Mouse (Mus musculus) hindbrain, embryonic 15.5 days (tissue): ENCODE measurements around the gene Colec11. TPM values are rescaled to one million over a fixed set of nuclear protein-coding genes. Genes with fewer than 3 reads are reported as not detected.
A peak's percentile ranks its signal among the peaks of the same experiment; 100 is the strongest.

Experiments used
- ATAC-seq: fragments of 200-750 bp; cut with Nextera tagmentation; 2 replicates; pipeline ENCODE4 v1.8.0; 2017; ENCODE audit warnings: low read depth, moderate number of reproducible peaks, moderate TSS enrichment; ENCODE audit not compliant: low FRiP score
- H3K27ac ChIP-seq: fragments of 300-500 bp; sonication (generic); replicated peaks from 2 replicates; pipeline ENCODE4 v1.5.1; 2015; ENCODE audit warnings: mild to moderate bottlenecking, inconsistent platforms
- H3K27me3 ChIP-seq: fragments of 300-500 bp; sonication (generic); 2 replicates; pipeline ENCODE4 v1.6.1; 2015; ENCODE audit warnings: control low read depth, inconsistent platforms
- H3K36me3 ChIP-seq: fragments of 300-500 bp; sonication (generic); 2 replicates; pipeline ENCODE4 v1.6.1; 2015; ENCODE audit warnings: control low read depth, inconsistent platforms
- H3K4me1 ChIP-seq: fragments of 300-500 bp; sonication (generic); replicated peaks from 2 replicates; pipeline ENCODE4 v1.6.1; 2015; ENCODE audit warnings: control low read depth, inconsistent platforms
- H3K4me2 ChIP-seq: fragments of 300-500 bp; sonication (generic); 2 replicates; pipeline ENCODE4 v1.6.1; 2015; ENCODE audit warnings: moderate library complexity, mild to moderate bottlenecking, inconsistent platforms
- H3K4me3 ChIP-seq: fragments of 300-500 bp; sonication (generic); 2 replicates; pipeline ENCODE4 v1.5.1; 2015; ENCODE audit warnings: mild to moderate bottlenecking, inconsistent platforms
- H3K9ac ChIP-seq: fragments of 300-500 bp; sonication (generic); 2 replicates; pipeline ENCODE4 v1.6.1; 2015; ENCODE audit warnings: inconsistent platforms
- H3K9me3 ChIP-seq: fragments of 300-500 bp; sonication (generic); 2 replicates; pipeline ENCODE4 v1.6.1; 2016; ENCODE audit warnings: control low read depth, inconsistent platforms
- WGBS: fragments of 180-500 bp; shearing (Covaris S2); methylation state at CpG from one replicate; pipeline ENCODE4 v1.1.7; 2015; 5-methylcytosine and 5-hydroxymethylcytosine counted together
- polyA plus RNA-seq: library from polyadenylated mRNA; unstranded; fragments of >200 nt; fragmentation: Nextera tagmentation; extraction: Ambion mirVana; gene quantifications from 2 replicates; pipeline ENCODE4 v1.2.1, GENCODE M21; 2015

Gene Colec11
- polyA plus RNA-seq, 1 experiment from 2014 or later: 1.9 TPM

DNA sequence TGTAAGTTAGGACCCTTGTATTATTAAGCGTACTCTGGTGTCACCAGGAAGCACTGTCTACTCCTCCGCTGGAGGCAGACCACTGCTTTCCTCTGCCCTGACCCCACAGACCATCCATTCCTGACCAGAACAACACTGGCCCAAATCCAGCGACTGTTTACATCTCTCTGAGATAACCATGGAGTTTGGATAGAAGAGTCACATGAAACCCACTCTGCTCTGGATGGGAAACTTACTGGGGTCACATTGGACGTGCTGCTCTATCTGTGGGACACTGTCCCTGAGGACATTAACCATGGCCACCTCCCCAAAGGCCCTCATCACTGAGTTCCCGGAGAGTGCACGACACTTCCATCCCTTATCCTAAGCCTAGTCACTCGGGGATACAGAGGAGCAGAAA lies 2.2 kb upstream of the Colec11 start:
- peaks cover 10% of the 10 kb centered on the region; the same call in 1 of the 2 replicates for H3K4me1 ChIP-seq
- H3K9me3 ChIP-seq: no peaks in the 10 kb centered on the region
- H3K36me3 ChIP-seq: peaks cover 24% of the 10 kb centered on the region
- no peak overlapping the region for H3K4me2 ChIP-seq
- no peak overlapping the region for H3K27ac ChIP-seq
- H3K4me3 ChIP-seq: no peak overlapping the region
- H3K27me3 ChIP-seq: no peaks in the 10 kb centered on the region
- H3K9ac ChIP-seq: no peak overlapping the region
- 88% methylated on average over 7 of the region's 7 CpGs for WGBS
- ATAC-seq: no peak

DNA sequence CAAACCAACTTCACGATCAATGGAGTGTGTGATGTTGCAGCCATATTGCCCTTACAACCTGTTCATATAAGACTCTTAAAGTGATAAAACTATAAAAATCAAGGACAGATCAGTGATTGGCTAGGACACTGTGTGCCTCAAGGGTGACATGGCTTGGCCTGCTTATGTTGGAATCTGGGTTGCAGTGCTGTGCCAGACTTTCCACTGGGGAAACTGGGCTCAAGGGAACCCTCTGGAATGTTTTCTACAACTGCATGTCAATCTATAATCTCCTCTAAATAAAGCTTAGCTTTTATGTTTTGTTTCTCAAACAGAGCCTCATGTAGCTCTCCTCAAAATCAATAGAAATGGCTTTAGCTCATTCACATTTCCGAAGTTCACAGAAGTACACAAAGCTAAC lies 1.1 kb upstream of the Colec11 start:
- Histone ChIP-seq H3K4me2 (no peak overlapping the region), H3K27me3 (no peaks in the 10 kb centered on the region), H3K9ac (no peak overlapping the region), H3K4me3 (no peak overlapping the region), H3K36me3 (peaks cover 13% of the 10 kb centered on the region), H3K9me3 (no peaks in the 10 kb centered on the region), H3K4me1 (peaks cover 10% of the 10 kb centered on the region; the same call in 1 of the 2 replicates), H3K27ac (no peak overlapping the region)
- ATAC-seq: no peak
- 90% methylated on average over 2 of the region's 2 CpGs for WGBS

DNA sequence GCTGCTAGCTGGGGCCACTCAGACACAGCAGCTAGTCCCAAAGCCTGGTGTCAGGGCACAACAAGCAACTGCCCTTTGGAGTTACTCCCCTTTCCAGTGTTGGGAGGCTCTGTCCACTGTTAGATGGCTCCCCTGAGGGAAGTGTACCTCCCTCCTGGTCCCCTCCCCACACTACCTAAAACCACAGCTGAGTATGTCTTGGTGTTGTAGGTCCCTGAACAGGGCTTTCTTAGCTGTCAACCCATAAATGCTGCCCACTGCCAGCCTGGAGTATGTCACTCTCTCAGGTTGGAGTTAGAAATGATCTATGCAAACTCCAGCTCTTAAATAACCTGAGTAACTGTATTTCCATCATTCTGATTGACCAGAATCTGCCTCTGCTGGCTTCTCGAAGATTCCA lies 536 bp downstream of the Colec11 start:
- 87% methylated on average over 1 of the region's 1 CpGs for WGBS
- H3K4me3 ChIP-seq: no peak overlapping the region

DNA sequence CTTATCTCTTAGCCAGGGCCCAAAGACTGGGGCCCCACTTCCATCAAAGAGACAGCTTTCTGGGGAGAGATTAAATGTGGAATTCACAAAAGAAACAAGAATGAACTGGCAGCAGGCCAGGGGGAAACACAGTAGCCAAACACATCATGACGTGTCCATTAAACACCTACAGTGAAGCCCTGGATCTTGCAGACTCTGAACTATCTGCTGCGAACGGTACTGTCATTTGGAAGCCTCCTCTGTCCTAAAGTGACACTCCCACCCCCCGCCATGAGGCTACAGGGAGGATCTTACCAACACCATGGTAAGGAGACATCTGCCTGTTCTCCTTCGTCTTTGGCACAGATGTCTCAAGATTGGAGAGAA lies 1.0 kb downstream of the Colec11 start:
- no peaks in the 10 kb centered on the region for H3K9me3 ChIP-seq
- no peak overlapping the region for H3K9ac ChIP-seq
- H3K4me3 ChIP-seq: no peak overlapping the region
- H3K4me2 ChIP-seq: no peak overlapping the region
- no peaks in the 10 kb centered on the region for H3K36me3 ChIP-seq
- no peak for ATAC-seq
- H3K27ac ChIP-seq: no peak overlapping the region
- H3K4me1 ChIP-seq: peaks cover 10% of the 10 kb centered on the region; the same call in 1 of the 2 replicates
- no peaks in the 10 kb centered on the region for H3K27me3 ChIP-seq
- 49% methylated on average over 5 of the region's 5 CpGs for WGBS

More for the DNA sequence above, 536 bp downstream of the Colec11 start:
- Histone ChIP-seq H3K9me3 (no peaks in the 10 kb centered on the region), H3K4me2 (no peak overlapping the region), H3K9ac (no peak overlapping the region), H3K27ac (no peak overlapping the region), H3K36me3 (no peaks in the 10 kb centered on the region), H3K27me3 (no peaks in the 10 kb centered on the region), H3K4me1 (peaks cover 10% of the 10 kb centered on the region; the same call in 1 of the 2 replicates)
- ATAC-seq: no peak

DNA sequence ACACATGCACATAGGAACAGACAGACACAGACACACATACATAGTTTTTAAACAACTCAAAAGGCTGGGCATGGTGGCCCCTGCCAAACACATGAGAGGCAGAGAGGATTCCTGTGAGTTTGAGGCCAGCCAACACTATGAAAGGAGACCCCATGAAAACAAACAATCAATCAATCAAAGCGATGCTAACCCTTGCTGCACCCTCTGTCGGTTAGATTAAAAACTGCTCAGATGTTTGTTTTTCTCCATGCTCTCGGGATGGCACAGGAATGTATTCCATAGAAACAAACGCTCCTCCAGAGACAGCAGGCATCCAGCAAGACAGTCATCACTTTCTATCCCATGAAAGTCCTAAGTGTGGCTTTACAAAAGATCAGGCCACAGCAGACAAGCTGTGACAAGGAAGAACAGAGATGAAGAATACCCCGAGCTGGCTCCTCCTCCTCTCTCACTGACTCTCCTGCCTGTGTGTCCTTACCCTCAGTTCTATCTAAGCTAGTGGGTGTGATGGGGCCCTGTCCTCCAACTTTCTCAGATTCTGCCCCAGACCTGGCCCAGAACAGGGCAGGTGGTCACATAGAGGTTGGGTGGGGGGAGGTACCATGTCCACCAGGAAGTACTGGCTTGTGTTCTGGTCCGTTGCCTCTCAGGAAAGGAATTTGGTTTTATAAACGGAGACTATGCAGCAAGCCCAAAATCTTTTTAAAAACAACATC lies 1.6 kb downstream of the Colec11 start:
- Histone ChIP-seq H3K27me3 (no peaks in the 10 kb centered on the region), H3K4me3 (no peak overlapping the region), H3K9ac (no peak overlapping the region), H3K27ac (no peak overlapping the region), H3K4me2 (no peak overlapping the region), H3K36me3 (no peaks in the 10 kb centered on the region), H3K4me1 (peaks cover 10% of the 10 kb centered on the region; the same call in 1 of the 2 replicates), H3K9me3 (no peaks in the 10 kb centered on the region)
- no peak for ATAC-seq
- WGBS: 29% methylated on average over 7 of the region's 7 CpGs

DNA sequence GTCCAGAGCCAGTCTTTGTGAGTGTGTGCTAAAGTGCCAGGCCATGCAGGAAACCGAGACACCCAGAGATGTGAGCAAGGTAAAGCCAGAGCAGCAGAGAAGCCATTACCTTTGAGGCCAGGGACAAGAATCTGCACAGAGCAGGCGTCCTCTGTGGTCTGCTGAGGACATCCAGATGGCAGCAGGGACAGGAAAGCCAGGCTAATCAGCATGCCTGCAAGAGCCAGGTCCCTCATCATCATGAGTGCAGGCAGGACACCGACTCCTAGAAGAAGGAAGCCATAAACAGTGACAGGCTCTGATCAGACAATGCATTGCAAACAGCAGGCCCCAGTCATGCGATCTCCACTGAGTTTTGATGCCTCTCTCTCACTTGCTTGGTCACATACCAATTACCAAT lies 5.9 kb downstream of the Colec11 start:
- no peak for ATAC-seq

DNA sequence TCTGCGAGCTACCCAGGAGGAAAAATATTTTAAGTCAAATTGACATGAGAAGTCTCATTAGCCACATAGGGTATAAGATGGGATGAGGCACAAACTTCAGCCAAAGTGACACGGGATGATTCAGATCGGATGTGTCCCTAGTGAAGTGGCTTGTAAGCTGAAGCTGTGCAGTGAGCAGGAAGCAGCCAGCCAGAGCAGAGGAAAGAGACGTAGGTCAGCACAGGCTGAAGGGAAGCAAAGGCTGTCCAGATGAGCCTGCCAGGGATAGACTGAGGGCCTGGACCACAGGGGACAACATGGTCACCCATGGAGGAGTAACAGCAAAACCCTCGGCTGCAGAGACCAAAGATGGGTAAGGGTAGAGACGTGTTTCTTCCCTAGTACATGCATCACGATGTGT lies 8.8 kb downstream of the Colec11 start:
- WGBS: 65% methylated on average over 7 of the region's 7 CpGs
- H3K27me3 ChIP-seq: no peaks in the 10 kb centered on the region
- no peak overlapping the region for H3K4me2 ChIP-seq
- peaks cover 10% of the 10 kb centered on the region; the same call in 1 of the 2 replicates for H3K4me1 ChIP-seq
- H3K27ac ChIP-seq: no peak overlapping the region
- H3K4me3 ChIP-seq: no peak overlapping the region
- H3K9ac ChIP-seq: no peak overlapping the region
- H3K36me3 ChIP-seq: no peaks in the 10 kb centered on the region
- H3K9me3 ChIP-seq: no peaks in the 10 kb centered on the region
- no peak for ATAC-seq

More for the DNA sequence above, 5.9 kb downstream of the Colec11 start:
- Histone ChIP-seq H3K4me3 (no peak overlapping the region), H3K9ac (no peak overlapping the region), H3K36me3 (no peaks in the 10 kb centered on the region), H3K27ac (no peak overlapping the region), H3K4me2 (no peak overlapping the region), H3K9me3 (no peaks in the 10 kb centered on the region), H3K27me3 (no peaks in the 10 kb centered on the region), H3K4me1 (peaks cover 19% of the 10 kb centered on the region; the same call in 1 of the 2 replicates)
- WGBS: 77% methylated on average over 4 of the region's 4 CpGs

DNA sequence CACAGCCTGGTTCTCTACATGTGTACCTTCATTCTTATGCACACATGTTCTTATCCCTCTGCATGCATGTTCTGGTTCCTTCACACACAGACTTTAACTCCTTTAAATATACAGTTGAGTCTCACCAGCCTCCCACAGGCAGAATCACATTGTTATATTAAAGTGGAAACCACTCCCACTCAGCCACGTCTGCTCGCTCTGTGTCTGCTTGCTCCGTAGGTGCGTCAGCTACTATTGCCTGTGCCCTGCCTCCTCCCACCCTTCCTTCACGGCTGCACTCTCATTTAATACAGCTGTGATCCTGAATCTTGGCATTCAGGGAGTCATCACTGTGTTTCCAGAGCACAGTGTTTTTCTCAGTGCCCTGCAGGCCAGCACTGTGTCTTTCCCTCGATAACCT lies 10.8 kb downstream of the Colec11 start:
- no peak overlapping the region for H3K4me2 ChIP-seq
- H3K27ac ChIP-seq: no peak overlapping the region
- H3K9me3 ChIP-seq: no peaks in the 10 kb centered on the region
- no peaks in the 10 kb centered on the region for H3K36me3 ChIP-seq
- no peak overlapping the region for H3K4me3 ChIP-seq
- peaks cover 23% of the 10 kb centered on the region for H3K4me1 ChIP-seq
- no peak overlapping the region for H3K9ac ChIP-seq
- no peaks in the 10 kb centered on the region for H3K27me3 ChIP-seq
- ATAC-seq: no peak
- 57% methylated on average over 6 of the region's 6 CpGs for WGBS

DNA sequence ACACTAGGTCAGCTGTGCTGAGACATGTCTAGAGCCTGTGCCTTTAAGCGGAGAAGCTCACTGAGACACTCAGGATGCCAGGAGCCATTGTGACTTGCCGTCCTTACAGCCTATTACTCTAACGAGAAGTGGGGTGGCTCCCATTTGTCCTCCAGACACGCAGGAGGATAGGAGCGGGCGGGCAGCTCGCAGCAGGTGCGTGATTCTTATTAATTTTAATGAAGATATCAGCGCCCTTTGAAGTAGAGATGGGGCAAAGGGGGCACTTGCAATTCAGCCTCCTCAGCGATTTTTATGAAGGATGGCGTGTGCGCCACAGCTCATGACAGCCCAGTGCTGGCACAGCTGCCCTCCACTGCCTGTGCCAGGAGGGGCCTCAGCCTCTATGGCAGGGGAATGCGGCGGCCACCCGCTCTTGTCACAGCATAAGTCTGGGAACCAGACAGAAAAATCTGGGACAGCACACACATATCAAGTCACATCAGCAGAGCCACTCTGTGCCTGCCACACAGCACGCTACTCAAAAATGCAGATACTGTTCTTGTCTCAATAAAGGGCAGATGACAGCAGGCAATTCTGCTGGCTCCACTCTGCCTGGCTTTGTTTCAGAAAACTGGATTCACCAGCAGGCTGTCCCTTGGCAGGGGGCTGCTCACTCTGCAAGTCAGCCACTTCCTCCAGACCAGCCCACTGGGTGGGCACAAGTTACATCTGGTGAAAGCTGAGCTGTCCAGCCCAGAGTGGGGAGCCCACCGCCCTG lies 15.5 kb downstream of the Colec11 start:
- H3K4me1 ChIP-seq: peaks cover 20% of the 10 kb centered on the region
- WGBS: 22% methylated on average over 17 of the region's 17 CpGs
- H3K4me3 ChIP-seq: peak overlapping the region; percentile 23
- peak overlapping the region; percentile 45 for H3K4me2 ChIP-seq
- ATAC-seq: peak; percentile 89
- 0 out of 2 replicates have a peak overlapping the region, but pooled peaks have one; percentile 17 for H3K9ac ChIP-seq
- no peaks in the 10 kb centered on the region for H3K27me3 ChIP-seq
- no peaks in the 10 kb centered on the region for H3K36me3 ChIP-seq
- H3K9me3 ChIP-seq: no peaks in the 10 kb centered on the region
- peak overlapping the region; percentile 82 for H3K27ac ChIP-seq

DNA sequence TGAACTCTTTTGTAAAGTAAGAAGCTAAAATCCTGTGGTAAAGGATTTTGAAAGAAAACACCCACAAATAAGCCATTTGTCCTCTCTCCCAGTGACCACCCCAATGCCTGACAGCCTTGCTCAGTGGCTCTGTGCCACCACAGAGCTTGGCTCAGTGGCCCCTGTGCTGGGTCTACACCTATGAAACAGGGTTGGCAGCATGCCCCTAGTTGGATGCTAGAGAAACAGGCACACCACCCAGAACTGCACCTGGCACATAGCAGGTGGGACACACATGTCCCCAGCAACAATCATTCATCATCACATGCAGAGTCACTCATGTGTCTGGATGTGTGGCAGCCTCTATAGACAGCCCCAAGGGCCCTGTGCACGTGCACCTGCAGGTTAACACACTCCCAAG lies 19.7 kb downstream of the Colec11 start:
- H3K4me1 ChIP-seq: peaks cover 29% of the 10 kb centered on the region
- no peak overlapping the region for H3K4me2 ChIP-seq
- no peaks in the 10 kb centered on the region for H3K36me3 ChIP-seq
- WGBS: 60% methylated on average over 1 of the region's 1 CpGs
- H3K27me3 ChIP-seq: no peaks in the 10 kb centered on the region
- H3K27ac ChIP-seq: no peak overlapping the region
- H3K4me3 ChIP-seq: no peak overlapping the region
- no peaks in the 10 kb centered on the region for H3K9me3 ChIP-seq
- no peak for ATAC-seq
- no peak overlapping the region for H3K9ac ChIP-seq

DNA sequence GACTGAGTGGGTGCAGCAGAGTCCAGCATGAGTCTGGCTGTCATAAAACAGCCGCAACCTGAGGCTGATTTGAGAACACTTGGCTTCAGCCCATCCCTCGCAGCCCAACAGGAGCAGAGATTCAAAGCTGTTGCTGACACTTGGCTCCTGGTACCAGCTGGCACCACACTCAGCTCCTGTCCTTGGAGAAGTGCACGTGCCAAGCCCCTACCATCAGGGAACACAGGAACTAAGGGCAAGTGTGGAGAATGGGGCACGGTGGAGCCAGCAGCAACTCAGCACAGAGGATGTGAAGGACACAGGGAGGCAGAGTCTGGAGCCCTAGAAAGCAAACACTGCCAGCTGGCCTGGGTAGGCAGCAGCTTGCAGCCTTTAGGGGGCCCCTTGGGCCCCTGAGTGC lies 20.9 kb downstream of the Colec11 start:
- WGBS: 15% methylated on average over 4 of the region's 4 CpGs
- peak overlapping the region; percentile 57; the same call in 1 of the 2 replicates for H3K27ac ChIP-seq
- no peaks in the 10 kb centered on the region for H3K27me3 ChIP-seq
- H3K4me3 ChIP-seq: no peak overlapping the region
- H3K4me1 ChIP-seq: peaks cover 17% of the 10 kb centered on the region
- no peak overlapping the region for H3K4me2 ChIP-seq
- ATAC-seq: peak; percentile 85
- no peaks in the 10 kb centered on the region for H3K36me3 ChIP-seq
- no peak overlapping the region for H3K9ac ChIP-seq
- H3K9me3 ChIP-seq: no peaks in the 10 kb centered on the region

DNA sequence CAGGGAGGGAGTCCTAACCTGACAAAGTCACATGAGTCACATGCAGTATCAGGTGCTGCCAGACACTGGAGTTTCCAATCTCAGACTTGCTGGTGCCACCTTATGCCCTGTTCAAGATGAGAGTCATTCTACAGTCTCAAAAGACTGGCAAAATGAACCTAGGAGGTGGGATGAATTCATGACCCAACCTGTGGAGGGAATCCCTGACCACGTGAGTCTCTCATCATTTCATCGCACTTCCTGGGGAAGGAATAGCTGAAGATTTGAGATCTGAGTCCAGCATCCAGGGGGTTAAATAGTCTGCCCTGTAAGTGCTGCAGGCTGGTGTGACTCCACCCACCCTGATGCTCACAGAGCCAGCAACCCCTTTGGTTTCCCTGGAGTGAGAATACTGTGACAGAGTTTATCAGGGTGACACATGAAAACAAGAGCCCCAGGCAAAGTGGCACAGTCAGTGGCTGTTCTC lies 24.6 kb downstream of the Colec11 start:
- Histone ChIP-seq H3K36me3 (no peaks in the 10 kb centered on the region), H3K4me2 (no peak overlapping the region), H3K27ac (no peak overlapping the region), H3K4me1 (peaks cover 12% of the 10 kb centered on the region), H3K9me3 (no peaks in the 10 kb centered on the region), H3K27me3 (no peaks in the 10 kb centered on the region), H3K4me3 (no peak overlapping the region), H3K9ac (no peak overlapping the region)
- ATAC-seq: no peak
- WGBS: 67% methylated on average over 2 of the region's 2 CpGs
